ENCODE assay signal across 13 mouse cellular contexts in the genomic region with DNA sequence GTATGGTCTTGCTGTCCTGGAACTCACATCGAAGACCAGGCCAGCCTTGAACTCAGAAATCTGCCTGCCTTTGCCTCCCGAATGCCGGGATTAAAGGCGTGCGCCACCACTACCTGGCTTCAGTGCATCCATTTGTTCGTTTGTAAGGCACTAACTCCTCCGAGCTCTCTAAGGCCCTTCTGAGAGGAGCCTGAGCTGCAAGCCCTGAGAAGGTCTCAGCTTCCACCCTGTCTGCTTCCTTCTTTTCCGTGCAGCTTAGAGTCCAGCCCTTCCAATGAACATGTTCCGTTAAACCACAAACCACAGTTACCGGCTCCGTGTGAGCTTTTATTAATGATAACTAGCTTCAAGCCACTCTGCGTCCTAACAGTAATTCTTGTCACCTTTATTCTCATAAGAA. TPM values are rescaled to one million over a fixed set of nuclear protein-coding genes. Genes with fewer than 3 reads are reported as not detected.
DNase-seq lines count a peak whose midpoint lies in the region; ATAC-seq and TF ChIP-seq lines count a peak whose summit lies in the region.
"Had no signal": no experiment of that assay in that cellular context is flagged by ENCODE, and none has a peak within 500 bp of the region (broad histone marks: within the 10 kb centered on the region; RNA-seq: fewer than 3 reads in every experiment).

No protein-coding gene starts in this region.

- WGBS in heart, embryonic 12.5 days, result 82% methylated on average over 12 of the region's 12 CpGs
- 34% methylated on average over 12 of the region's 12 CpGs for WGBS in liver, postnatal 0 days (ENCODE audit: insufficient replicate concordance)
- WGBS in midbrain, embryonic 10.5 days, result 96% methylated on average over 12 of the region's 12 CpGs

- H3K4me1 ChIP-seq in heart, embryonic 12.5 days (replicated peaks), result no peaks in the 10 kb centered on the region
- H3K4me1 ChIP-seq in liver, postnatal 0 days (ENCODE audit: insufficient read depth), result 0 out of 2 replicates have a peak, but pooled peaks cover 3% of the 10 kb centered on the region
- no peaks in the 10 kb centered on the region for H3K4me1 ChIP-seq in midbrain, embryonic 10.5 days
- H3K4me1 ChIP-seq: intestine, embryonic 15.5 days had no signal

- H3K27ac ChIP-seq in heart, embryonic 12.5 days (ENCODE audit: poor library complexity, severe bottlenecking), result no peak overlapping the region
- 0 out of 2 replicates have a peak overlapping the region, but pooled peaks have one; percentile 58 for H3K27ac ChIP-seq in liver, postnatal 0 days (ENCODE audit: low read depth)
- no peak overlapping the region for H3K27ac ChIP-seq in midbrain, embryonic 10.5 days (replicated peaks)
- H3K27ac ChIP-seq: forebrain, embryonic 15.5 days; intestine, embryonic 15.5 days had no signal

- no peak overlapping the region for H3K4me3 ChIP-seq in heart, embryonic 12.5 days
- H3K4me3 ChIP-seq in liver, postnatal 0 days (ENCODE audit: low read depth, low read length), result no peak overlapping the region
- H3K4me3 ChIP-seq in midbrain, embryonic 10.5 days, result no peak overlapping the region
- H3K4me3 ChIP-seq: forebrain, embryonic 15.5 days; intestine, embryonic 15.5 days had no signal

- DNase-seq in heart, adult 11 months, result peak; percentile 86
- peak; percentile 15 to 22 for DNase-seq in B cell, adult 2 months
- peak; percentile 30 for DNase-seq in liver, postnatal 0 days
- DNase-seq in midbrain, embryonic 10.5 days (ENCODE audit: low spot score), result no peak
- DNase-seq in gastrocnemius, postnatal 10 days, result no peak
- no peak for DNase-seq in gastrocnemius, adult 8-10 months (ENCODE audit: low spot score in 2 of 2)
- DNase-seq: cerebellum, adult 11-12 months; gastrocnemius, postnatal 36 days; right cerebral cortex, adult 18-20 months had no signal

- no peaks in the 10 kb centered on the region for H3K9me3 ChIP-seq in heart, embryonic 12.5 days (replicated peaks)
- H3K9me3 ChIP-seq in liver, postnatal 0 days (ENCODE audit: low read length), result no peaks in the 10 kb centered on the region
- H3K9me3 ChIP-seq in midbrain, embryonic 10.5 days (replicated peaks), result no peaks in the 10 kb centered on the region
- H3K9me3 ChIP-seq: forebrain, embryonic 15.5 days; intestine, embryonic 15.5 days had no signal

- no peaks in the 10 kb centered on the region for H3K27me3 ChIP-seq in heart, embryonic 12.5 days (replicated peaks)
- H3K27me3 ChIP-seq in liver, postnatal 0 days (ENCODE audit: insufficient read depth, low read length), result no peaks in the 10 kb centered on the region
- no peaks in the 10 kb centered on the region for H3K27me3 ChIP-seq in midbrain, embryonic 10.5 days (ENCODE audit: low read depth, poor library complexity, severe bottlenecking)
- H3K27me3 ChIP-seq: forebrain, embryonic 15.5 days; intestine, embryonic 15.5 days had no signal

- no peak for ATAC-seq in heart, embryonic 12.5 days (ENCODE audit: insufficient number of reproducible peaks, low FRiP score)
- 0 out of 2 replicates have a peak, but pooled peaks have one; percentile 29 for ATAC-seq in erythroid progenitor cell, adult 5-6 weeks (replicated peaks; ENCODE audit: low FRiP score, poor library complexity, severe bottlenecking)
- peak; percentile 85 for ATAC-seq in liver, postnatal 0 days
- ATAC-seq: forebrain, embryonic 15.5 days; intestine, embryonic 15.5 days had no signal

- no peaks in the 10 kb centered on the region for H3K36me3 ChIP-seq in heart, embryonic 12.5 days
- H3K36me3 ChIP-seq in liver, postnatal 0 days (replicated peaks; ENCODE audit: insufficient read depth, low read length), result no peaks in the 10 kb centered on the region
- no peaks in the 10 kb centered on the region for H3K36me3 ChIP-seq in midbrain, embryonic 10.5 days
- H3K36me3 ChIP-seq: forebrain, embryonic 15.5 days; intestine, embryonic 15.5 days had no signal

- H3K9ac ChIP-seq in heart, embryonic 12.5 days, result no peak overlapping the region
- no peak overlapping the region for H3K9ac ChIP-seq in liver, postnatal 0 days (replicated peaks)
- H3K9ac ChIP-seq: forebrain, embryonic 15.5 days; intestine, embryonic 15.5 days had no signal

- H3K4me2 ChIP-seq in heart, embryonic 12.5 days, result no peak overlapping the region
- H3K4me2 ChIP-seq in liver, postnatal 0 days (ENCODE audit: low read depth, low read length), result peak overlapping the region; percentile 34
- H3K4me2 ChIP-seq: forebrain, embryonic 15.5 days; intestine, embryonic 15.5 days had no signal

- TF ChIP-seq CTCF in liver, postnatal 0 days (IDR thresholded peaks at IDR 0.05; ENCODE audit: low read depth), result no peak

- TF ChIP-seq EP300 in liver, postnatal 0 days (IDR thresholded peaks at IDR 0.05; ENCODE audit: low read depth), result peak; percentile 95

RNA-seq across cellular contexts. Expression of gene Samsn1, which starts 19.8 kb away (rescaled TPM):
- 1.2 and 1.4 TPM in 2 replicates for polyA plus RNA-seq in heart, embryonic 12.5 days (2016; fragmentation: Nextera tagmentation; extraction: Ambion mirVana)
- total RNA-seq in erythroid progenitor cell, adult 5-6 weeks (2015; ENCODE audit: low replicate concordance), result 18.4 and 32.8 TPM in 2 replicates
- 27.1 and 32.5 TPM in 2 replicates for total RNA-seq in erythroid progenitor cell, adult 5-6 weeks (2017; ENCODE audit: low replicate concordance)
- polyA plus RNA-seq in liver, postnatal 0 days (2015; fragmentation: Nextera tagmentation; extraction: Ambion mirVana), result 9.0 and 10.1 TPM in 2 replicates
- polyA plus RNA-seq in midbrain, embryonic 10.5 days (2016; fragmentation: Nextera tagmentation; extraction: Ambion mirVana), result 1.5 and 2.2 TPM in 2 replicates
- total RNA-seq in gastrocnemius, postnatal 10 days (2021), result under 1 TPM; 0.56 to 0.65 TPM
- total RNA-seq in gastrocnemius, adult 8-10 months (2022), result under 1 TPM in 1 of 4 experiments, not detected in 3; 0.20 TPM

Comparison
In these comparisons a context has a peak if more than half of its experiments do, and no peak if none do; other contexts are left out.
1. DNase-seq: peak in heart, adult 11 months (single experiment), B cell, adult 2 months (2 of 2) and liver, postnatal 0 days (single experiment); none in midbrain, embryonic 10.5 days (single experiment), gastrocnemius, postnatal 10 days (single experiment) and gastrocnemius, adult 8-10 months (0 of 2).
2. RNA of gene Samsn1, which starts 19.8 kb away (total RNA-seq): 18.4 to 32.8 TPM in erythroid progenitor cell, adult 5-6 weeks; 0.56 to 0.65 TPM in gastrocnemius, postnatal 10 days and 0.20 TPM in gastrocnemius, adult 8-10 months; every median in the first group is over 10 times any median in the second.